Mouse (Mus musculus) right cerebral cortex, adult 18-20 months (tissue): ENCODE data around the gene Sbf2.

ENCODE experiments used
- DNase-seq: peaks from one replicate; pipeline ENCODE4 v3.0.0; 2022; ENCODE audit warnings: mixed read lengths

Sbf2 gene

DNA sequence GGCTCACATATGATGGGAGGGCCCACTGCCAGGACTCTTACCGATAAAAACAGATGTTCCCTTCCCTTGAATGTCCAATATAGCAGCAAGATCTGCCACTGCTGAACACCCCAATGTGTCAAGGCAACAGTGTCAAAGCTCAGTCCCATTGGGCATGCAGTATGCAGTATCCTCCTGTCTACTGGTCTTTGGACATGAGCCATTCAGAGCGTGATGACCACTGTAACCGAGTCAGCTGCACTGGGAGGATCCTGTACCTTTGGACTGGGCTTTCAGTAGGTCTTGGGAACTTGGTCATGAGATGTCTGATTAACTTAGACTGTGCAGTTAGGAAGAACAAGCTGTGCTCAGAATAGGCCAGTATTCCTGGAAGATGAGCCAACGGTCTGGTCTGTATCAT, 309.2 kb downstream of the Sbf2 start:
- no peak for DNase-seq

DNA sequence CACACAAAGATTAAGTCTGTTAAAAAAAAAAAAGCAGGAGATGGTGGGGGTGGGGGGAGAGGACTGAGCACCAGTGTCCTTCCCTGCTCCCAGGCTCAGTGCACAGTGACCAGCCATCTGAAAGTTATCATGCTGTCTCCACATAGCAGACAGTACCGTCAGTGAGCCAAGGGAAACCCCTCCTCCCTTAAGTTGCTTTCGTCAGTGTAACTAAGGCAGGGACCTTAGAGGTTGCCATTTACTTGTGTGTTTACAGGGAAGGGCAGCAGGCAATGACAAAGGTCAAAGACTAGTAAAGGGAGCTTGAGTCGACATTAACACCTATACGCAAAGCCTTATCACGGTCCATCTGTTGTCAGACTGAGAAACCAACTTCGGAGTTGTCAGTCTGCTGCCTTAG, 311.8 kb downstream of the Sbf2 start:
- no peak for DNase-seq

GRCm38 (mm10) chr7:110298739-110299410, 315.8 kb downstream of the Sbf2 start:
- DNase-seq, result no peak

GRCm38 (mm10) chr7:110298090-110298489, 316.6 kb downstream of the Sbf2 start:
- no peak for DNase-seq

GRCm38 (mm10) chr7:110297611-110298010, 317.1 kb downstream of the Sbf2 start:
- no peak for DNase-seq

DNA sequence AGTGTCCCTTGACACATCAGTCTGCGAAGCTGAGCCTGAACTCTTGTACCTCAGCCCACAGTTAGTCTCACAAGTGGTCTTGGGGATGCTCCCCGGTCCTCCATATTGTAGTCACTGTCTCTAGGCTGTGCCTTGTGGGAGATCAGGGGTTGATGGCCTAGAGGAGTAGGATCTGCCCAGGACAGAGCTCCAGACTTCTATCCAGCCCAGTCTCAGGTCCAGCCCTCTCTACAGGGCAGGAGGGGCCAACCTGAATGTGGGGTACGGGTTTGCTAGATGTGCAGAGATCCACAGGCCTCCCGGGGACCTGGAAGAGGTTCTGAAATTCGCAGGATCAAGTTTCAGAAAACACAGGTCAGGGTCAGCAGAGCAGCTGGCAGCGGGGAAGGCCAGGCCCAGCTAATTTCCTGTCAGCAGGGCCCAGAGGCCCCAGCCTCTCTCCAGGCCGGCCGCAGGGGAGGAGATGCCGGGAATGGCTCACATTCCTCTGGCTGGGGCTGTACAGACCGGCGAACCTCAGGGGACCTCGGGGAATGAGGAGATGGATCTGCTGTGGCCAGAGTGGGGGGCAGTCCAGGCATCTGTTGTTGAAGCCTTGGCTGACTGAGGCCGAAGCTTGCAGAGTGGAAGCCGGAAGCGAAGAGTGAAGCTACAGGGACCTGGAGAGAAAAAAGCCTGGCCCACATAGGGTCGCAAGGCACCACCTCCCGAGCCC, 317.7 kb downstream of the Sbf2 start:
- no peak for DNase-seq

DNA sequence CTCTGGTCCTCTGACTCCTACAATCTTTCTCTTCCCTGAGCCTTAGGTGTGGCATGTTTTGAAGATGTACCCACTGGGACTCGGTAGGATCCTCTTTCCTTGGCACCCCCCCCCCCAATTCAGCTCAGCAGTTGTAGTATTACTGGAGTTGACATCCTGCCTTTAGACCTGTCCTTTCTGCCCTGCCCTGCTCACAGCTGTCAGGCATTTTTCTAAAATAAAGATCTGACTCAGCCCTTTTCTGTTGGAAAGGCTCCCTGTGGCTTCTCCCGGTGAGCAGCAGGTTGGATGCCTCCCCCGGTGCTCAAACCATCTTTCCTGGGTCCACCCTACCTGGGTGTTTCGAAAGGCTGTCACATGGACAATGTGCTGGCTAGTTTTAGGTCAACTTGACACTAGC, 325.1 kb downstream of the Sbf2 start:
- no peak for DNase-seq

GRCm38 (mm10) chr7:110288731-110289191, 326.0 kb downstream of the Sbf2 start:
- peak; percentile 25 for DNase-seq

DNA sequence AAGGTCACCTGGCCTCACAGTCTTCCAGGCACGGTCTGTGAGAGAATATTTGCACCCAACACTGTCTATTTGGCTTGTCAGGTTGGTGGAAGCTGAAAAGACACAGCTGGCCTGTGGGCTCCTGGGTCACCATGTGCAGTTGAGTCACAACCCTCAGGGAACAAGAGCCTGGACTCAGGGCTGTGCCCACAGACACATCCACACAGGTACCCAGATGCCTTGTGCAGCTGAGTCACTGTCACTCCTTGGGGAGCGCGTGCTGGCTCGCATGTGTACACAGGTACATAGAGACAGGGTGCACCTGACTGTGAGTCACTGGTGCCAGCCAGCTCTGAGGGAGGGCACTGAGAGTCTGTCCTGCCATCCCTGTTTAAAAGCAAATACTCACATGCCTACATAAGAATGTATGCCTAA, 326.5 kb downstream of the Sbf2 start:
- DNase-seq, result no peak

- DNase-seq, result no peak
These were observed 327.1 kb downstream of the Sbf2 start for GRCm38 (mm10) chr7:110287476-110288071.

GRCm38 (mm10) chr7:110286838-110287475, 327.8 kb downstream of the Sbf2 start:
- peak; percentile 81 for DNase-seq

DNA sequence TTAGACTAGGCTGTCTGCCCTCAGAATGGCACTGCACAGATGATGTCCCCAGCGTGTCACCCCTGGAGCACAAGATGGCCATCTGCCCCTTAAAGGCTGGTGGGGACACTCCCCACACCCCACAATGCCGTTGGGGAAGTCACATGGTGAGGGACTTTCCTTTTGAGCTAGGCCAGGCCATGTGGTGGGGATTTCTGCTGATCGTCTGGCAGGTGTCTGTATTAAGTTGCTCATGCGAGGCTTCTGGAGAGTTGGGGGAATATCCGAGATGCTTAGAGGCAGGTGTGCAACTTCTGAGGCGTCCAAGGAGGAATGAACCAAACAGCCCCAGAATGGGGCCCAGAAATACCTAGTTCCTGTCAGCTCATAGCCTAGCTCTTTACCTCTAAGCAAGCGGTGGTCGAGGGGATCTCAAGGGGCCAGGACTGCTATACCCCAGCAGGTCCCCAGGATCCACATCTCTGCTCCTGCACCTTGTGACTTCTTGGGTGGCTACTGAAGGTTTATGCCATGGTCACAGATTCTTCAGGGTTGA, 328.5 kb downstream of the Sbf2 start:
- no peak for DNase-seq

- no peak for DNase-seq
These were observed 328.9 kb downstream of the Sbf2 start for GRCm38 (mm10) chr7:110285849-110286151.

- DNase-seq, result no peak
These were observed 329.5 kb downstream of the Sbf2 start for GRCm38 (mm10) chr7:110285076-110285848.

GRCm38 (mm10) chr7:110283484-110284275, 331.0 kb downstream of the Sbf2 start:
- DNase-seq, result no peak

- DNase-seq, result no peak
These were observed 331.9 kb downstream of the Sbf2 start for GRCm38 (mm10) chr7:110282797-110283196.

GRCm38 (mm10) chr7:110281435-110282256, 333.1 kb downstream of the Sbf2 start:
- DNase-seq, result no peak

GRCm38 (mm10) chr7:110279183-110279582, 335.5 kb downstream of the Sbf2 start:
- no peak for DNase-seq

DNA sequence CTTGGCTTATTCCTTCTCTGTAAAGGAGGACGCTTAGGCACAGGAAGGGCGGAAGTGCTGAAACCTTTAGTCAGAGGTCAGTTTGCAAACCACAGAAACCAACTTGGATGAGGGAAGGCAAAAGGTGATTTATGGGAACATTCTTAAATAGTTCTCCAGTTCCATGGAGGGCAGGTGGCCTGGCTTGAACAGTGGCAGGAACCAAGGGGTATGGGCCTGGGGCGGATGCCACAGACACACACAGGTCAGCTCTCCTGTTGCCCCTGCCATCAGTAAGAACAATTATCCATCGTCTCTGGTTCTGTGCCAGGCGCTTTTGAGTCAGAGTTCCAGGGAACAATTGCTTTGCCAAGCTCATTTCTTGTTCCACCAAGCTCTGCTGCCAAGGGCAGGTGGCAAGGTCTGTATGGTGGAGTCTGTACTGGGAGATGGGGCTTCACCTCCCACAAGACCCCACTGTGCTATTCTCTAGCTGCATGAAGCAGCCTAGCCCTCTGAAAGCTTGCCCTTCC, 336.9 kb downstream of the Sbf2 start:
- no peak for DNase-seq

DNA sequence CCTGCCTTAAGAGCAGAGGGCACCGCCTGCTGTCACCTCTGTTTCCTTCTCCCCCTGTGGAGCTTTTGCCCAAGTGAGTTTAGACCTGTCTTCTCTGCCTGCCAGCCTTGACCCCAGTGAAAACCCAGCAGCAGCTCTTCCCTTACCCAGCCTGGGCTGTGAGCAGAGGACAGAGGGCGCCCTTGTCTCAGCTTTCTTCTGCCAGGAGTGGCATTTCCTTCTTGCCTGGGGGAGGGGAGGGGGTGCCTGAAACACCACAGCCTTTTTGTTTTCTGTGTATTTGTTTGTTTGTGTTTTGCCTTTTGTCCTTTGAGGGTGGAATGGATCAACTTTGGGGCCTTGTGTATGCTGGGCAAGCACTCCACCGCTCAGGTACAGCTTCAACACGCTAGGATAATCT, 342.3 kb downstream of the Sbf2 start:
- DNase-seq, result no peak

- no peak for DNase-seq
These were observed 342.9 kb downstream of the Sbf2 start for GRCm38 (mm10) chr7:110271814-110272213.
